Mouse (Mus musculus): ENCODE measurements at regions not wholly inside any gene's neighbourhood (a gene's known extent, or its start where the extent isn't known, plus 50 kb on each side); places are given as distances from the start of the nearest gene placed in this dataset.
"Not testable (repeated sequence)": the region's sequence is repeated elsewhere in the genome, so short reads cannot be mapped to it uniquely, and the experiment has no call there.

DNA sequence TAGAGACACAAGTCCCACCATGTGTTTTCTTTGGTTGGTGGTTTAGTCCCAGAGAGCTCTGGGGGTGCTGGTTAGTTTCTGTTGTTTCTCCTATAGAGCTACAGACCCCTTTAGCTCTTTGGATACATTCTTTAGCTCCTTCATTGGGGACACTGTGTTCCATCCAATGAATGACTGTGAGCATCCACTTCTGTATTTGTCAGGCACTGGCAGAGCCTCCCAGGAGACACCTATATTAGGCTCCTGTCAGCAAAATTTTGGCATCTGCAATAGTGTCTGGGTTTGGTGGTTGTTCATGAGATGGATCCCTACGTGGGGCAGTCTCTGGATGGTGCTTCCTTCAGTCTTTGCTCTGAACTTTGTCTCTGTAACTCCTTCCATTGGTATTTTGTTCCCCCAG, 97.2 kb upstream of the Gm21119 start:
- TF ChIP-seq CTCF, EP300 (IDR thresholded peaks at IDR 0.05; ENCODE audit: low read depth): not testable (repeated sequence)
